Mouse (Mus musculus) liver (tissue): ENCODE results near the gene Trp53tg5.

ENCODE experiments used
- DNase-seq: peaks from one replicate; pipeline ENCODE4 v3.0.0-alpha.2; 2020; ENCODE audit warnings: mixed read lengths

Gene Trp53tg5

GRCm38 (mm10) chr2:164448140-164448539 lies 25.4 kb downstream of the Trp53tg5 start:
- DNase-seq: no peak

- no peak for DNase-seq
Observed at GRCm38 (mm10) chr2:164446086-164446469, 27.4 kb downstream of the Trp53tg5 start.

GRCm38 (mm10) chr2:164445399-164446085 lies 28.0 kb downstream of the Trp53tg5 start:
- DNase-seq: no peak

GRCm38 (mm10) chr2:164444701-164445100 lies 28.8 kb downstream of the Trp53tg5 start:
- DNase-seq: no peak

- DNase-seq: no peak
Observed at GRCm38 (mm10) chr2:164443460-164444000, 30.0 kb downstream of the Trp53tg5 start, which contains the start of gene Sdc4. Gene Sdc4, minus strand, starts transcription at chr2:164443887.

GRCm38 (mm10) chr2:164443051-164443437 lies 30.5 kb downstream of the Trp53tg5 start:
- DNase-seq: peak; percentile 78

GRCm38 (mm10) chr2:164442315-164443050 lies 31.0 kb downstream of the Trp53tg5 start:
- DNase-seq: peak; percentile 23

- no peak for DNase-seq
Observed at GRCm38 (mm10) chr2:164441731-164442130, 31.8 kb downstream of the Trp53tg5 start.

GRCm38 (mm10) chr2:164441155-164441554 lies 32.4 kb downstream of the Trp53tg5 start:
- DNase-seq: no peak

- no peak for DNase-seq
Observed at GRCm38 (mm10) chr2:164440314-164440713, 33.2 kb downstream of the Trp53tg5 start.

- DNase-seq: no peak
Observed at GRCm38 (mm10) chr2:164439001-164439421, 34.5 kb downstream of the Trp53tg5 start.

GRCm38 (mm10) chr2:164438257-164438656 lies 35.3 kb downstream of the Trp53tg5 start:
- DNase-seq: no peak

GRCm38 (mm10) chr2:164437710-164438109 lies 35.8 kb downstream of the Trp53tg5 start:
- no peak for DNase-seq

GRCm38 (mm10) chr2:164436961-164437360 lies 36.6 kb downstream of the Trp53tg5 start:
- DNase-seq: no peak

- DNase-seq: no peak
Observed at GRCm38 (mm10) chr2:164436215-164436913, 37.2 kb downstream of the Trp53tg5 start.

GRCm38 (mm10) chr2:164435216-164436090 lies 38.1 kb downstream of the Trp53tg5 start:
- no peak for DNase-seq

- DNase-seq: no peak
Observed at GRCm38 (mm10) chr2:164434681-164435080, 38.8 kb downstream of the Trp53tg5 start.

- no peak for DNase-seq
Observed at GRCm38 (mm10) chr2:164433278-164433895, 40.1 kb downstream of the Trp53tg5 start.

GRCm38 (mm10) chr2:164432541-164433191 lies 40.9 kb downstream of the Trp53tg5 start:
- DNase-seq: peak; percentile 22

GRCm38 (mm10) chr2:164431676-164432465 lies 41.7 kb downstream of the Trp53tg5 start:
- DNase-seq: no peak
